Mouse (Mus musculus) left cerebral cortex, postnatal 10 days (tissue): Measurements from ENCODE around the gene Vmn2r18. TPM values are rescaled to one million over a fixed set of nuclear protein-coding genes. Genes with fewer than 3 reads are reported as not detected.
A peak's percentile ranks its signal among the peaks of the same experiment; 100 is the strongest.

Source experiments
- DNase-seq, 2 experiments: peaks; one replicate each; pipeline ENCODE4 v3.0.0; 2021 to 2022; ENCODE audit warnings: low spot score in 2 of 2, mixed read lengths in 1 of 2; ENCODE audit errors: extremely low spot score in 1 of 2
- intact Hi-C: fragments of 180-260 bp; cut with DNase I; formaldehyde crosslinking; loops from one replicate; pipeline ENCODE4 v1.15.1; 2025
- total RNA-seq, 2 experiments: library from RNA; stranded (reverse); gene quantifications; 2 replicates each; pipeline ENCODE4 v1.2.3; 2021

The Vmn2r18 gene
- not detected for total RNA-seq

GRCm38 (mm10) chr5:151605921-151606320 is at the start of gene Vmn2r18:
Gene Vmn2r18 (minus strand): TSS chr5:151606021.
- DNase-seq, result no peak
- intact Hi-C loops, result no loop called here

GRCm38 (mm10) chr5:151651411-151651784 is 45.6 kb upstream of the Vmn2r18 start:
- intact Hi-C loops, result no loop called here
- no peak for DNase-seq

GRCm38 (mm10) chr5:151650700-151651410 is 45.0 kb upstream of the Vmn2r18 start, which contains the start of gene Rfc3:
Gene Rfc3 (minus strand): TSS chr5:151651242.
- intact Hi-C loops, result no loop called here
- peak; percentile 95 to 97 for DNase-seq

- DNase-seq, result no peak
- intact Hi-C loops, result no loop called here
Observed at GRCm38 (mm10) chr5:151644845-151645244, 39.0 kb upstream of the Vmn2r18 start.

- no peak for DNase-seq
Observed at GRCm38 (mm10) chr5:151642867-151643266, 37.0 kb upstream of the Vmn2r18 start.

GRCm38 (mm10) chr5:151642102-151642501 is 36.3 kb upstream of the Vmn2r18 start:
- DNase-seq, result no peak
- intact Hi-C loops, result no loop called here

More at GRCm38 (mm10) chr5:151642867-151643266, 37.0 kb upstream of the Vmn2r18 start:
- intact Hi-C loops, result no loop called here

- intact Hi-C loops, result no loop called here
Observed at GRCm38 (mm10) chr5:151601696-151602095, 4.1 kb downstream of the Vmn2r18 start.

More at GRCm38 (mm10) chr5:151601696-151602095, 4.1 kb downstream of the Vmn2r18 start:
- DNase-seq, result no peak

Other genes with a start within 250 kb of the Vmn2r18 start
- gene Gm42906, start 177.9 kb downstream of the Vmn2r18 start, total RNA-seq, result 1 to 10 TPM in 1 of 2 experiments, not detected in 1; 1.3 TPM
- 10 to 100 TPM; 12.0 to 13.0 TPM for gene Rfc3, start 45.2 kb upstream of the Vmn2r18 start, total RNA-seq